Mouse (Mus musculus) heart, adult 2 months (tissue): Measurements from ENCODE around the gene Itgb8. TPM values are rescaled to one million over a fixed set of nuclear protein-coding genes. Genes with fewer than 3 reads are reported as not detected.

Experiments
- DNase-seq, 2 experiments: peaks; one replicate each; pipeline ENCODE4 v3.0.0; 2021
- H3K27ac ChIP-seq: fragments of 200-600 bp; 2 replicates; pipeline ENCODE4 v1.8.1; 2022
- H3K27me3 ChIP-seq: fragments of 200-500 bp; 2 replicates; pipeline ENCODE4 v1.6.1; 2012; ENCODE audit warnings: mild to moderate bottlenecking, low read length, inconsistent platforms, mixed read lengths; ENCODE audit not compliant: control insufficient read depth, insufficient read depth
- H3K36me3 ChIP-seq: fragments of 200-500 bp; 2 replicates; pipeline ENCODE4 v1.6.1; 2012; ENCODE audit warnings: low read length, inconsistent platforms; ENCODE audit not compliant: control insufficient read depth, insufficient read depth
- H3K4me1 ChIP-seq: fragments of 200-500 bp; 2 replicates; pipeline ENCODE4 v1.6.1; 2011; ENCODE audit warnings: low read length; ENCODE audit not compliant: control insufficient read depth, insufficient read depth
- H3K4me3 ChIP-seq: fragments of 200-600 bp; 2 replicates; pipeline ENCODE4 v1.8.1; 2022
- H3K79me2 ChIP-seq: fragments of 200-500 bp; replicated peaks from 2 replicates; pipeline ENCODE4 v1.6.1; 2012; ENCODE audit warnings: mild to moderate bottlenecking, inconsistent platforms, low read length, moderate library complexity, mixed read lengths; ENCODE audit not compliant: control insufficient read depth, insufficient read depth
- H3K9ac ChIP-seq: fragments of 200-500 bp; 2 replicates; pipeline ENCODE4 v1.6.1; 2012; ENCODE audit warnings: low read depth, mild to moderate bottlenecking, control low read depth, inconsistent platforms, low read length, mixed read lengths
- CTCF ChIP-seq: fragments of 200-600 bp; IDR thresholded peaks from 2 replicates; pipeline ENCODE4 v1.8.1; 2022; ENCODE audit warnings: antibody characterized with exemption, mild to moderate bottlenecking, moderate library complexity
- EP300 ChIP-seq: fragments of 200-500 bp; IDR thresholded peaks from 2 replicates; pipeline ENCODE4 v1.6.1; 2011; ENCODE audit warnings: low read depth, low read length, control low read depth; ENCODE audit not compliant: insufficient read depth
- POLR2A ChIP-seq: fragments of 200-500 bp; IDR thresholded peaks from 2 replicates; pipeline ENCODE4 v1.6.1; 2011; ENCODE audit warnings: mild to moderate bottlenecking, low read depth, low read length, control low read depth; ENCODE audit not compliant: insufficient read depth
- WGBS: fragments of 180-500 bp; shearing (Covaris S2); methylation state at CpG from one replicate; pipeline ENCODE4 v1.1.7; 2018; 5-methylcytosine and 5-hydroxymethylcytosine counted together
- intact Hi-C: fragments of 180-260 bp; cut with DNase I; formaldehyde crosslinking; loops from one replicate; pipeline ENCODE4 v1.15.1; 2025
- polyA plus RNA-seq: library from polyadenylated mRNA; depleted of rRNA; stranded (reverse); fragments of >200 nt; gene quantifications from 2 replicates; pipeline ENCODE4 v1.2.3, GENCODE M21; 2012
- total RNA-seq, 2 experiments: library from RNA; stranded (reverse); gene quantifications; 2 replicates each; pipeline ENCODE4 v1.2.3; 2021

Gene Itgb8
- total and polyA plus RNA-seq, 3 experiments, result 0.51 to 1.4 (median 1.0) TPM

GRCm38 (mm10) chr12:119215225-119215624 lies 23.4 kb downstream of the Itgb8 start:
- Histone ChIP-seq H3K27ac (no peak overlapping the region), H3K4me3 (no peak overlapping the region), H3K79me2 (no peaks in the 10 kb centered on the region), H3K4me1 (no peaks in the 10 kb centered on the region; the same call in 1 of the 2 replicates), H3K9ac (no peak overlapping the region), H3K36me3 (no peaks in the 10 kb centered on the region), H3K27me3 (no peaks in the 10 kb centered on the region)
- intact Hi-C loops, result no loop called here
- no peak for DNase-seq
- TF ChIP-seq EP300 (no peak), POLR2A (no peak), CTCF (no peak)
- WGBS, result 85% methylated on average over 3 of the region's 3 CpGs

- intact Hi-C loops, result no loop called here
- TF ChIP-seq POLR2A (no peak), EP300 (no peak), CTCF (no peak)
- Histone ChIP-seq H3K36me3 (no peaks in the 10 kb centered on the region), H3K79me2 (no peaks in the 10 kb centered on the region), H3K27me3 (no peaks in the 10 kb centered on the region), H3K9ac (no peak overlapping the region), H3K27ac (no peak overlapping the region), H3K4me1 (no peaks in the 10 kb centered on the region; the same call in 1 of the 2 replicates), H3K4me3 (no peak overlapping the region)
- 32% methylated on average over 2 of the region's 2 CpGs for WGBS
- no peak for DNase-seq
These were observed 27.1 kb downstream of the Itgb8 start for GRCm38 (mm10) chr12:119211533-119211932.

GRCm38 (mm10) chr12:119210590-119210989 lies 28.0 kb downstream of the Itgb8 start:
- Histone ChIP-seq H3K9ac (no peak overlapping the region), H3K79me2 (no peaks in the 10 kb centered on the region)

GRCm38 (mm10) chr12:119210073-119210425 lies 28.6 kb downstream of the Itgb8 start:
- TF ChIP-seq POLR2A, result no peak
- TF ChIP-seq CTCF, result no peak
- no peak for TF ChIP-seq EP300
- Histone ChIP-seq H3K36me3 (no peaks in the 10 kb centered on the region), H3K27me3 (no peaks in the 10 kb centered on the region), H3K27ac (no peak overlapping the region), H3K9ac (no peak overlapping the region), H3K4me3 (no peak overlapping the region), H3K79me2 (no peaks in the 10 kb centered on the region), H3K4me1 (no peaks in the 10 kb centered on the region; the same call in 1 of the 2 replicates)
- intact Hi-C loops, result no loop called here
- 79% methylated on average over 1 of the region's 1 CpGs for WGBS
- no peak for DNase-seq

More at GRCm38 (mm10) chr12:119210590-119210989, 28.0 kb downstream of the Itgb8 start:
- Histone ChIP-seq H3K36me3 (no peaks in the 10 kb centered on the region), H3K4me3 (no peak overlapping the region), H3K27ac (no peak overlapping the region), H3K4me1 (no peaks in the 10 kb centered on the region; the same call in 1 of the 2 replicates), H3K27me3 (no peaks in the 10 kb centered on the region)
- DNase-seq, result no peak
- intact Hi-C loops, result no loop called here
- TF ChIP-seq EP300 (no peak), POLR2A (no peak), CTCF (no peak)
- WGBS, result 74% methylated on average over 2 of the region's 2 CpGs

- no peaks in the 10 kb centered on the region; the same call in 1 of the 2 replicates for H3K4me1 ChIP-seq
- no peaks in the 10 kb centered on the region for H3K79me2 ChIP-seq
- no peak overlapping the region for H3K9ac ChIP-seq
- 79% methylated on average over 2 of the region's 2 CpGs for WGBS
- H3K27me3 ChIP-seq, result no peaks in the 10 kb centered on the region
- no peak for DNase-seq
- intact Hi-C loops, result no loop called here
- TF ChIP-seq CTCF (no peak), EP300 (no peak), POLR2A (no peak)
- H3K4me3 ChIP-seq, result no peak overlapping the region
- H3K36me3 ChIP-seq, result no peaks in the 10 kb centered on the region
- H3K27ac ChIP-seq, result no peak overlapping the region
These were observed 29.1 kb downstream of the Itgb8 start for GRCm38 (mm10) chr12:119209384-119210072.

GRCm38 (mm10) chr12:119207464-119207801 lies 31.2 kb downstream of the Itgb8 start:
- WGBS, result 57% methylated on average over 1 of the region's 1 CpGs
- H3K36me3 ChIP-seq, result no peaks in the 10 kb centered on the region
- intact Hi-C loops, result no loop called here
- no peak overlapping the region for H3K27ac ChIP-seq
- no peak overlapping the region for H3K9ac ChIP-seq
- no peak for TF ChIP-seq EP300
- no peak for TF ChIP-seq POLR2A
- no peak for TF ChIP-seq CTCF
- no peak for DNase-seq
- no peaks in the 10 kb centered on the region for H3K79me2 ChIP-seq
- H3K4me1 ChIP-seq, result no peaks in the 10 kb centered on the region; the same call in 1 of the 2 replicates
- H3K4me3 ChIP-seq, result no peak overlapping the region
- no peaks in the 10 kb centered on the region for H3K27me3 ChIP-seq
